Mouse (Mus musculus) MEL (cell line): Measurements from ENCODE around the gene Spata17. TPM values are rescaled to one million over a fixed set of nuclear protein-coding genes. Genes with fewer than 3 reads are reported as not detected.

ENCODE experiments used
- DNase-seq: peaks from one replicate; pipeline ENCODE4 v3.0.0; 2011; ENCODE audit warnings: low read depth, low spot score
- H3K27ac ChIP-seq: 2 replicates; pipeline ENCODE4 v1.5.1; 2012; ENCODE audit warnings: low read depth, mild to moderate bottlenecking, control low read depth, low read length, moderate library complexity; ENCODE audit not compliant: control insufficient read depth
- H3K27me3 ChIP-seq, 2 experiments: fragments of 150-350 bp in 1 of 2; sonication (generic) in 1 of 2; 2 replicates each; pipeline ENCODE4 v1.6.1; 2012; ENCODE audit warnings: low read length in 2 of 2, mild to moderate bottlenecking in 2 of 2, improper control_type of control experiment in 1 of 2, moderate library complexity in 1 of 2; ENCODE audit not compliant: insufficient read depth in 2 of 2, control insufficient read depth in 1 of 2
- H3K36me3 ChIP-seq, 2 experiments: 2 replicates each; pipeline ENCODE4 v1.6.1; 2012 to 2014; ENCODE audit warnings: low read length in 2 of 2, improper control_type of control experiment in 1 of 2, inconsistent platforms in 1 of 2, mild to moderate bottlenecking in 1 of 2; ENCODE audit not compliant: insufficient read depth in 2 of 2, control insufficient read depth in 1 of 2
- H3K4me1 ChIP-seq, 2 experiments: fragments of 150-350 bp in 1 of 2; sonication (generic) in 1 of 2; 2 replicates each; pipeline ENCODE4 v1.6.1; 2012; ENCODE audit warnings: low read length in 2 of 2, improper control_type of control experiment in 1 of 2, mild to moderate bottlenecking in 1 of 2; ENCODE audit not compliant: insufficient read depth in 2 of 2, control insufficient read depth in 1 of 2
- H3K4me3 ChIP-seq, 2 experiments: fragments of 150-350 bp in 1 of 2; sonication (generic) in 1 of 2; 2 replicates each; pipeline ENCODE4 v1.5.1; 2012; ENCODE audit warnings: low read depth in 2 of 2, low read length in 2 of 2, mild to moderate bottlenecking in 2 of 2, moderate library complexity in 2 of 2, control low read depth in 1 of 2, improper control_type of control experiment in 1 of 2; ENCODE audit not compliant: control insufficient read depth in 1 of 2, insufficient read depth in 1 of 2
- H3K79me2 ChIP-seq: 2 replicates; pipeline ENCODE4 v1.6.1; 2012; ENCODE audit warnings: mild to moderate bottlenecking, low read length, moderate library complexity; ENCODE audit not compliant: control insufficient read depth, poor library complexity, insufficient read depth
- H3K9ac ChIP-seq: 2 replicates; pipeline ENCODE4 v1.6.1; 2012; ENCODE audit warnings: low read depth, mild to moderate bottlenecking, control low read depth, low read length, moderate library complexity; ENCODE audit not compliant: control insufficient read depth, poor library complexity, severe bottlenecking
- H3K9me3 ChIP-seq: fragments of 150-350 bp; sonication (generic); replicated peaks from 2 replicates; pipeline ENCODE4 v1.6.1; 2012; ENCODE audit warnings: mild to moderate bottlenecking, low read length, improper control_type of control experiment, moderate library complexity; ENCODE audit not compliant: insufficient read depth
- BHLHE40 ChIP-seq: IDR thresholded peaks from 2 replicates; pipeline ENCODE4 v1.6.1; 2012; ENCODE audit warnings: low read depth, mild to moderate bottlenecking, inconsistent platforms, low read length, improper control_type of control experiment, borderline replicate concordance
- CTCF ChIP-seq, 3 experiments: IDR thresholded peaks in 2 of 3; conservative IDR thresholded peaks in 1 of 3; 2 replicates each; pipeline ENCODE4 v1.5.1; 2011 to 2012; ENCODE audit warnings: low read length in 3 of 3, low read depth in 2 of 3, mild to moderate bottlenecking in 2 of 3, improper control_type of control experiment in 1 of 3, inconsistent platforms in 1 of 3, mixed read lengths in 1 of 3, moderate library complexity in 1 of 3; ENCODE audit not compliant: control insufficient read depth in 1 of 3, insufficient read depth in 1 of 3, poor library complexity in 1 of 3, severe bottlenecking in 1 of 3
- E2F4 ChIP-seq: IDR thresholded peaks from 2 replicates; pipeline ENCODE4 v1.6.1; 2011; ENCODE audit warnings: low read depth, low read length, improper control_type of control experiment, borderline replicate concordance
- EP300 ChIP-seq, 2 experiments: IDR thresholded peaks; 2 replicates each; pipeline ENCODE4 v1.6.1; 2011; ENCODE audit warnings: improper control_type of control experiment in 2 of 2, low read length in 2 of 2, low read depth in 1 of 2, mild to moderate bottlenecking in 1 of 2
- ETS1 ChIP-seq: IDR thresholded peaks from 2 replicates; pipeline ENCODE4 v1.6.1; 2012; ENCODE audit warnings: low read depth, mild to moderate bottlenecking, inconsistent platforms, low read length, improper control_type of control experiment, moderate library complexity
- GABPA ChIP-seq: IDR thresholded peaks from 2 replicates; pipeline ENCODE4 v1.6.1; 2012; ENCODE audit warnings: low read depth, mild to moderate bottlenecking, inconsistent platforms, low read length, improper control_type of control experiment, moderate library complexity
- GATA1 ChIP-seq: IDR thresholded peaks from 2 replicates; pipeline ENCODE4 v1.6.1; 2011; ENCODE audit warnings: low read depth, low read length, improper control_type of control experiment
- HCFC1 ChIP-seq: IDR thresholded peaks from 2 replicates; pipeline ENCODE4 v1.6.1; 2012; ENCODE audit warnings: low read depth, mild to moderate bottlenecking, inconsistent platforms, low read length, improper control_type of control experiment, moderate library complexity
- JUND ChIP-seq: IDR thresholded peaks from 2 replicates; pipeline ENCODE4 v1.6.1; 2011; ENCODE audit warnings: low read depth, mild to moderate bottlenecking, improper control_type of control experiment, low read length
- MAFK ChIP-seq: IDR thresholded peaks from 2 replicates; pipeline ENCODE4 v1.6.1; 2011; ENCODE audit warnings: low read depth, mild to moderate bottlenecking, low read length, improper control_type of control experiment, borderline replicate concordance
- MEF2A ChIP-seq: IDR thresholded peaks from 2 replicates; pipeline ENCODE4 v1.6.1; 2014; ENCODE audit warnings: low read depth, mild to moderate bottlenecking, inconsistent platforms, low read length, improper control_type of control experiment; ENCODE audit not compliant: poor library complexity, insufficient replicate concordance, severe bottlenecking; ENCODE audit errors: extremely low read depth
- MXI1 ChIP-seq: IDR thresholded peaks from 2 replicates; pipeline ENCODE4 v1.6.1; 2011; ENCODE audit warnings: mild to moderate bottlenecking, low read depth, low read length, improper control_type of control experiment
- MYB ChIP-seq: IDR thresholded peaks from 2 replicates; pipeline ENCODE4 v1.6.1; 2011; ENCODE audit warnings: mild to moderate bottlenecking, low read depth, low read length, improper control_type of control experiment
- MYC ChIP-seq: IDR thresholded peaks from 2 replicates; pipeline ENCODE4 v1.6.1; 2011; ENCODE audit warnings: low read depth, mild to moderate bottlenecking, low read length, improper control_type of control experiment, moderate library complexity
- NELFE ChIP-seq: IDR thresholded peaks from 2 replicates; pipeline ENCODE4 v1.6.1; 2011; ENCODE audit warnings: low read depth, low read length, improper control_type of control experiment
- NRF1 ChIP-seq: IDR thresholded peaks from 2 replicates; pipeline ENCODE4 v1.6.1; 2014; ENCODE audit warnings: low read depth, mild to moderate bottlenecking, inconsistent platforms, low read length, improper control_type of control experiment, moderate library complexity; ENCODE audit not compliant: poor library complexity, insufficient read depth, severe bottlenecking
- POLR2AphosphoS2 ChIP-seq: IDR thresholded peaks from 2 replicates; pipeline ENCODE4 v1.6.1; 2011; ENCODE audit warnings: low read length, improper control_type of control experiment
- POLR2AphosphoS5 ChIP-seq: IDR thresholded peaks from 2 replicates; pipeline ENCODE4 v1.6.1; 2012; ENCODE audit warnings: low read depth, borderline replicate concordance, mild to moderate bottlenecking, inconsistent platforms, low read length, moderate library complexity, mixed read lengths
- SIN3A ChIP-seq: IDR thresholded peaks from 2 replicates; pipeline ENCODE4 v1.6.1; 2012; ENCODE audit warnings: low read length, improper control_type of control experiment, inconsistent platforms
- TBP ChIP-seq: IDR thresholded peaks from 2 replicates; pipeline ENCODE4 v1.8.0; 2011; ENCODE audit warnings: low read depth, low read length, improper control_type of control experiment
- TCF12 ChIP-seq: IDR thresholded peaks from 2 replicates; pipeline ENCODE4 v1.6.1; 2014; ENCODE audit warnings: low read depth, mild to moderate bottlenecking, inconsistent platforms, low read length, improper control_type of control experiment, moderate library complexity
- UBTF ChIP-seq: IDR thresholded peaks from 2 replicates; pipeline ENCODE4 v1.6.1; 2012; ENCODE audit warnings: low read depth, mild to moderate bottlenecking, inconsistent platforms, low read length, improper control_type of control experiment, moderate library complexity, borderline replicate concordance; ENCODE audit not compliant: insufficient read depth
- USF1 ChIP-seq: IDR thresholded peaks from 2 replicates; pipeline ENCODE4 v1.6.1; 2014; ENCODE audit warnings: low read depth, mild to moderate bottlenecking, inconsistent platforms, low read length, improper control_type of control experiment, moderate library complexity
- ZC3H11A ChIP-seq: IDR thresholded peaks from 2 replicates; pipeline ENCODE4 v1.6.1; 2012; ENCODE audit warnings: low read depth, mild to moderate bottlenecking, inconsistent platforms, low read length, improper control_type of control experiment
- ZNF384 ChIP-seq: IDR thresholded peaks from 2 replicates; pipeline ENCODE4 v1.6.1; 2012; ENCODE audit warnings: low read depth, mild to moderate bottlenecking, inconsistent platforms, low read length, improper control_type of control experiment
- polyA plus RNA-seq, 2 experiments: library from polyadenylated mRNA; stranded (reverse) in 1 of 2; unstranded in 1 of 2; fragments of >175 nt in 1 of 2; fragments of >200 nt in 1 of 2; gene quantifications; 2 replicates each; pipeline versions ENCODE4 v1.2.1 to v1.2.4; 2012; ENCODE audit warnings: low replicate concordance in 2 of 2, low read depth in 1 of 2; ENCODE audit not compliant: insufficient read length in 2 of 2, insufficient read depth in 1 of 2, missing spikeins in 1 of 2
- total RNA-seq: library from RNA; depleted of rRNA; stranded (reverse); fragments of 300-350 nt; gene quantifications from 2 replicates; pipeline ENCODE4 v1.2.3, GENCODE M21; 2012

Spata17 gene
- total and polyA plus RNA-seq, 3 experiments, result 0.13 TPM; not detected in 2

GRCm38 (mm10) chr1:187216620-187217410 is 1.6 kb upstream of the Spata17 start:
- TF ChIP-seq GATA1 (0 out of 2 replicates have a peak, but pooled peaks have one; percentile 20), HCFC1 (0 out of 2 replicates have a peak, but pooled peaks have one; percentile 38), CTCF (IDR thresholded peaks at IDR 0.05 in 2 of 3, conservative IDR thresholded peaks at IDR 0.05 in 1 of 3; ENCODE audit: control insufficient read depth in 1 of 3, insufficient read depth in 1 of 3, low read depth in 2 of 3, low read length in 3 of 3, poor library complexity in 1 of 3, severe bottlenecking in 1 of 3) (no peak), SIN3A (0 out of 2 replicates have a peak, but pooled peaks have one; percentile 25), NELFE (no peak), ETS1 (peak; percentile 34; the same call in 1 of the 2 replicates), USF1 (no peak), TCF12 (peak; percentile 25; the same call in 1 of the 2 replicates), ZC3H11A (no peak), POLR2AphosphoS2 (no peak), MYB (no peak), BHLHE40 (no peak), JUND (no peak), E2F4 (no peak), NRF1 (no peak), POLR2AphosphoS5 (no peak), MEF2A (no peak), EP300 (IDR thresholded peaks at IDR 0.05; ENCODE audit: low read depth in 1 of 2, low read length in 2 of 2) (peak; percentile 28 to 63; a peak in 3 of 4 replicates), MAFK (no peak), MXI1 (no peak; the same call in 1 of the 2 replicates), GABPA (no peak), MYC (peak; percentile 81), UBTF (no peak), TBP (peak; percentile 98), ZNF384 (no peak)
- TF ChIP-seq, all 39 proteins: peak for 8
- Histone ChIP-seq H3K36me3 (peaks cover 0 to 16% of the 10 kb centered on the region in 2 experiments; a peak in 2 of 4 replicates), H3K9ac (no peak overlapping the region), H3K4me3 (peak overlapping the region; percentile 11 to 19; a peak in 2 of 4 replicates), H3K9me3 (no peaks in the 10 kb centered on the region), H3K27ac (peak overlapping the region; percentile 63), H3K4me1 (peaks cover 0 to 4% of the 10 kb centered on the region in 2 experiments; a peak in 2 of 4 replicates), H3K79me2 (peaks cover 10% of the 10 kb centered on the region), H3K27me3 (no peaks in the 10 kb centered on the region)
- DNase-seq, result peak; percentile 82
